Mouse (Mus musculus) intestine, embryonic 14.5 days (tissue): ENCODE measurements around the gene Msrb2. TPM values are rescaled to one million over a fixed set of nuclear protein-coding genes. Genes with fewer than 3 reads are reported as not detected.

ENCODE experiments used
- ATAC-seq: fragments of 200-750 bp; cut with Nextera tagmentation; replicated peaks from 2 replicates; pipeline ENCODE4 v1.8.0; 2017; ENCODE audit warnings: low read depth, moderate number of reproducible peaks, moderate TSS enrichment, moderate library complexity; ENCODE audit not compliant: low FRiP score, low TSS enrichment
- DNase-seq: peaks from one replicate; pipeline ENCODE4 v3.0.0-alpha.2; 2018; ENCODE audit warnings: low spot score
- H3K27ac ChIP-seq: fragments of 300-500 bp; sonication (generic); 2 replicates; pipeline ENCODE4 v1.5.1; 2014; ENCODE audit warnings: low read depth, mild to moderate bottlenecking, control low read depth
- H3K27me3 ChIP-seq: fragments of 300-500 bp; sonication (generic); replicated peaks from 2 replicates; pipeline ENCODE4 v1.6.1; 2014; ENCODE audit warnings: low read length, control low read depth; ENCODE audit not compliant: control insufficient read depth, insufficient read depth
- H3K36me3 ChIP-seq: fragments of 300-500 bp; sonication (generic); 2 replicates; pipeline ENCODE4 v1.6.1; 2014; ENCODE audit warnings: low read length, control low read depth; ENCODE audit not compliant: control insufficient read depth, insufficient read depth
- H3K4me1 ChIP-seq: fragments of 300-500 bp; sonication (generic); replicated peaks from 2 replicates; pipeline ENCODE4 v1.6.1; 2014; ENCODE audit warnings: low read length, control low read depth, mixed read lengths; ENCODE audit not compliant: control insufficient read depth, insufficient read depth
- H3K4me2 ChIP-seq: fragments of 300-500 bp; sonication (generic); 2 replicates; pipeline ENCODE4 v1.6.1; 2014; ENCODE audit warnings: low read length
- H3K4me3 ChIP-seq: fragments of 300-500 bp; sonication (generic); 2 replicates; pipeline ENCODE4 v1.5.1; 2014; ENCODE audit warnings: low read depth, low read length, control low read depth, mixed read lengths
- H3K9ac ChIP-seq: fragments of 300-500 bp; sonication (generic); 2 replicates; pipeline ENCODE4 v1.6.1; 2014; ENCODE audit warnings: mild to moderate bottlenecking, low read length
- H3K9me3 ChIP-seq: fragments of 300-500 bp; sonication (generic); 2 replicates; pipeline ENCODE4 v1.6.1; 2016; ENCODE audit warnings: low read length, control low read depth; ENCODE audit not compliant: control insufficient read depth
- WGBS: fragments of 180-500 bp; shearing (Covaris S2); extraction: QIAGEN DNeasy Blood & Tissue Kit; methylation state at CpG from one replicate; pipeline ENCODE4 v1.1.7; 2014; 5-methylcytosine and 5-hydroxymethylcytosine counted together
- polyA plus RNA-seq: library from polyadenylated mRNA; unstranded; fragments of >200 nt; fragmentation: Nextera tagmentation; extraction: Ambion mirVana; gene quantifications from 2 replicates; pipeline ENCODE4 v1.2.1, GENCODE M21; 2014

The Msrb2 gene
- polyA plus RNA-seq, 1 experiment from 2014 or later = 19.2 TPM

DNA sequence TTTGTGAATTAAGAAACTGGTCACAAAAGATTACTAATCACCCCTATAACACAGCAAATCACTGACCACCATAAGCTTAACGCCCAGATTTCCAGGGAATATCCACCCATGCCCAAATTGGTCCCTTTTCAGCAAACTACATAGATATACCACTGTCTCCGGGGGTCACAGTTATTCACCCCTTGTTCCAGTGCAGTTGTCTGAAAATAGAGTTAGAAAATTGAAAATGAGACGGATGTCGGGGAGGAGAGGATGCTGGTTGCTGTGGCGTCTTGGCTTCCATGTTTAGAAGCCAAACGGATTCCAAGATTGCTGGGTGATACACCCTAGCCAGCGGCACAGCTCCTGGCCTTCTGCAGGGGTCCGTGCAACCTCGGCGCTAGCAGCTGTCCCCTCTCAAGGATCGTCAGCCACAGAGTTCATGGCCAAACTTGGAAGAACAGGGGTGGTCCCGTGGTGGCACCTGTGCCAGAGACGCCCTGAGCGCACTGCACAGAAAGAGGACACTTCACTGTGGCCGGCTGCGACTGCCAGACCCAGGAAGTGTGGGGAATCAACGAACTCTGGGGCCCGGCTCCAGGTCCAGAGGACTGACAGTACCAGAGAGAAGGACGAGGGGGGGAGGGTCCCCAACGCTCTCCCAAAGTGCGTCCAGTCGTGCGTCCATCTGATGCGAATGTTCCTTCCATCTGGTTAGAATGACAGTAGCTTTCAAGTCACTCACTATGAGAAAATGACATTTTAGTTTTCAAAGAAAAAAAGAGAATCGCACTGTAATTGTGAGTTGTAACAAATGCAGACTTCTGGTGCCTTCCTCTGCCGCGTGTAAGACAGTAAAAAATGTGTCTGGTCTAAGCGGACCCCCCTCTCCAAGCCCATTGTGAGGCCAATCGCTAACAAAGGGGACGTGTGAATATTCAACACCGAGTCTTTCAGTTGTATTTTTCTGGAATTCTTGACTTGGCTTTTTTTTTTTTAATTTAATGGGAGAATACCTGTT is 58.8 kb downstream of the Msrb2 start:
- peaks cover 80% of the 10 kb centered on the region for H3K27me3 ChIP-seq
- no peak overlapping the region for H3K9ac ChIP-seq
- WGBS = 4% methylated on average over 31 of the region's 31 CpGs
- no peak overlapping the region for H3K4me3 ChIP-seq
- H3K36me3 ChIP-seq = no peaks in the 10 kb centered on the region
- DNase-seq (peak; percentile 59), ATAC-seq (no peak)
- no peaks in the 10 kb centered on the region for H3K4me1 ChIP-seq
- no peaks in the 10 kb centered on the region for H3K9me3 ChIP-seq
- H3K4me2 ChIP-seq = no peak overlapping the region
- H3K27ac ChIP-seq = no peak overlapping the region

DNA sequence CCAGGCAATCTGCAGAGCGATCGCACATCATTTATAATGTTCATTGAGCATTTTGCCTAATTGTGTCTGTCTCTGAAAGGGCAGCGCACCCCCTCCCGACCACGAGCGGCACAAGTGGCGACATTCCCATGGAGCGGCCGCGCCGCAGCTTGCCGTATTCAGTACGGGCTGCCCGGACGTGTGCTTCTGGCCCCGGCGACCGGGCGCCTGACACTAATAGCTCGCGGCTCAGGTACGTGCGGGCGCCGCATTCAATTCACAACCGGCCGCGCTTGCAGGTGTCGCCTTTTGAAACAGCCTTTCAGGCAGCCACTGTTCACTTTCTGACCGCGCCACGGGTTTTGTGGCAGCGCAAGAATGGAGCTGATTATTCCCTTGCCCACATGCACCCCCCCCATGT is 59.5 kb downstream of the Msrb2 start:
- Histone ChIP-seq H3K9ac (no peak overlapping the region), H3K4me2 (peak overlapping the region; percentile 22), H3K27me3 (peaks cover 83% of the 10 kb centered on the region), H3K9me3 (no peaks in the 10 kb centered on the region), H3K36me3 (no peaks in the 10 kb centered on the region), H3K4me3 (no peak overlapping the region), H3K27ac (no peak overlapping the region), H3K4me1 (no peaks in the 10 kb centered on the region)
- WGBS = under 1% methylated on average over 33 of the region's 33 CpGs
- ATAC-seq = no peak
- no peak for DNase-seq

DNA sequence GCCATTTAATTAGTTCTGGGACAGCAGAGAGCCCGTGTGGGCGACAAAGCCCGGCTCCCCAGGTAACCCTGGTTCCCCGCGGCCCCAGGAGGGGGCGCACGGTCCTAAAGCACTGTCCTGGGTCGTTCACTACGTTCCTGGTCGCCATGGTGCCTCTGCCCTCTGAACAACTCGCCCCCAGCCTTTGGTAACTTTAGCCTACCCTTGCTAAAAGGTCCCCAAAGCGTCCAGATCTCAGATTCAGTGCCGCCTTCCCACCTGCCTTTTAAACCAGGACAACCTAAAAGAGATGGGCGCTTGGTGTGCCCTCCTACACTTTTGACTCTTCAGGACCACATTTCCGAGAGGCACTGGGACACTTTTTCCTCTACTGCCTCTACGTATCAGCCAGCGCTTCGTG is 59.9 kb downstream of the Msrb2 start:
- no peak overlapping the region for H3K4me3 ChIP-seq
- ATAC-seq = no peak
- under 1% methylated on average over 18 of the region's 18 CpGs for WGBS
- H3K4me2 ChIP-seq = peak overlapping the region; percentile 22; the same call in 1 of the 2 replicates
- peaks cover 88% of the 10 kb centered on the region for H3K27me3 ChIP-seq
- no peaks in the 10 kb centered on the region for H3K36me3 ChIP-seq
- H3K27ac ChIP-seq = no peak overlapping the region
- DNase-seq = peak; percentile 63
- H3K4me1 ChIP-seq = no peaks in the 10 kb centered on the region
- no peak overlapping the region for H3K9ac ChIP-seq
- no peaks in the 10 kb centered on the region for H3K9me3 ChIP-seq

- Histone ChIP-seq H3K4me2 (no peak overlapping the region), H3K4me3 (no peak overlapping the region), H3K36me3 (no peaks in the 10 kb centered on the region), H3K9ac (no peak overlapping the region), H3K27me3 (peaks cover 82% of the 10 kb centered on the region), H3K27ac (no peak overlapping the region), H3K9me3 (no peaks in the 10 kb centered on the region), H3K4me1 (no peaks in the 10 kb centered on the region)
- WGBS = 3% methylated on average over 40 of the region's 41 CpGs
- ATAC-seq = 0 out of 2 replicates have a peak, but pooled peaks have one; percentile 53
- no peak for DNase-seq
Observed at GRCm38 (mm10) chr2:19431614-19432323, 60.5 kb downstream of the Msrb2 start.

- Histone ChIP-seq H3K27me3 (peaks cover 85% of the 10 kb centered on the region), H3K27ac (no peak overlapping the region), H3K36me3 (no peaks in the 10 kb centered on the region), H3K9ac (no peak overlapping the region), H3K4me3 (no peak overlapping the region), H3K4me1 (peaks cover 6% of the 10 kb centered on the region; the same call in 1 of the 2 replicates), H3K4me2 (no peak overlapping the region), H3K9me3 (no peaks in the 10 kb centered on the region)
- no peak for DNase-seq
- 1% methylated on average over 9 of the region's 9 CpGs for WGBS
- no peak for ATAC-seq
Observed at GRCm38 (mm10) chr2:19444346-19444745, 73.1 kb downstream of the Msrb2 start.

Other genes starting within 250 kb of the Msrb2 start
- gene Armc3, start 172.1 kb upstream of the Msrb2 start, polyA plus RNA-seq = 0.05 and 0.19 TPM in 2 replicates
- gene Ptf1a, start 74.2 kb downstream of the Msrb2 start, polyA plus RNA-seq = 7.3 TPM in 1 of 2 replicates, not detected in the other
- gene 4921504E06Rik, start 182.5 kb downstream of the Msrb2 start, polyA plus RNA-seq = not detected in 2 replicates